Mouse (Mus musculus) brain, embryonic 18.5 days (tissue): Measurements from ENCODE around the gene Chst8.
A peak's percentile ranks its signal among the peaks of the same experiment; 100 is the strongest.

Experiments used
- DNase-seq: peaks from one replicate; pipeline ENCODE4 v3.0.0-alpha.2; 2012; ENCODE audit warnings: low read depth, low spot score

The Chst8 gene

DNA sequence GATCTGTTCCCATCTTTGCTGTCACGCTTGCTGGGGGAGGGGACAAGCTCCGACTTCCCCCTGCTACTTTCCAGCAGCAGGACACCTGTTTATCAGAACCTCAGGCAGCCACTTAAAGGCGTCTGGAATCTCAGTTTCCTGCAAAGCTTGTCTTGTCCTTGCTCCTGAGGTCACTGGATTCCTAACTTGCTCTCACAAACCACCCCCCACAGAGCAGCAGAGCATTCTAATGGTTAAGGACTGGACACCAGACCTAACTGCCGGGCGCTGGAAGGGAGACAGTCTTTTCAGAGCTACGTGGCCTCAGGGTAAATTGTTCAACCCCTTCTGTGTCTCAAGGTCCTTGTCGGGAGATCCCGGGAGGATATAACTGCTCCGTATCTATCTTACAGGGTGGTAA lies 143.2 kb downstream of the Chst8 start:
- no peak for DNase-seq

DNA sequence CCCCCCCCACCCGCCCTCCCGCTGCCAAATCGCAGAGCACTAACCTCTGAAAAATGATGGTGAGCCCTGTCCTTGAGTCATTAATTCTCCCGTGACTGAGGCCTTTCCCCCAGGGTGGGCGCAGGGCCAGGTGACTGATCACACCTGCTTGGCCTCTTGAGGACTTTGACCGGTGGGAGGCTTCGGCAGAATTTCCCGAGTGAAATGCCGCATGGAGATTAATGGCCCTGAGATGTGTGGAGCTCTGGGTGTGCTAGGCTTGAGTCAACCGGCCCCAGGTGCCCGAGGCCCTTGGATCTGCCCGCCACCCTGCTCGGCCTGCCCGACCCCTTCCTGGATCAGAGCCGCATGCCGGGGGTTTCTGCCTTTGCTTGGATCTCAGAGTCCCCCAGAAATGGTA lies 144.6 kb downstream of the Chst8 start:
- DNase-seq, result no peak

DNA sequence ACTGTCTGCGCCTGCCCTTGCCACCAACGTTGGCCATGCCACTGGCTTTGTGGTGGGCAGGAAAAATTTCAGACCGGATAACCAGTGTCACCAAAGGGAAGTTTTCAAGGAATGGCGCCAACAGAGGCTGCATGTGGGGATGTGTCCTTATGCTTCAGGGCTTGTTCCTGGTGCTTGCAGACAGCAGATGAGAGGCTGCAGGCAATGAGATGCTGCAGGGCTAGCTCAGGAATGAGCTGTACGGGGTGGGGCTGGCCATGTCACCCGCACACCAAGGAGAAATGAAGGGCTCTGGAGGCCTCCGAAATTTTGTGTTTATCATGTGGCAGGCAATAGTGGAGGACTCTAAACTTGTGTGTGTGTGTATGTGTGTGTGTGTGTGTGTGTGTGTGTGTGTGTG lies 149.4 kb downstream of the Chst8 start:
- DNase-seq, result no peak

DNA sequence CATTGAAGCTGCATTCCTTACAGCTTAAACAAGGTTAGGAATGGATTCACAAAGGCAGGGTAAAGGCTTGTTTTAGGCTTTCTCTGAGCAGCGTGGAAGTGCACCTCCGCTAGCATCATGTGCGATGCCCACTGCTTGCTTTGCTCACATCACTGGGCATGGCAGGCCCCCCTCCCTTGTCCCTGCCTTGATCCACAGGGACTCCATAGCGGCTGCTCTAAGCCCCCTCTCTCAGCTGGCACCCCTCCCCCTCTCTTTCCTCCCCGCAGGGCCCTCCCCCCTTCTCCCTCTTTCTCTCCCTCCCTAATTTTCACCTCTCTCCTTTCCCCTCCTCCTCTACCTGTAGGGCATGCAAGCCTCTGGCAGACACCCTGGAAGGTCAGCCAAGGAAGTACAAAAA lies 150.3 kb downstream of the Chst8 start:
- DNase-seq, result no peak

DNA sequence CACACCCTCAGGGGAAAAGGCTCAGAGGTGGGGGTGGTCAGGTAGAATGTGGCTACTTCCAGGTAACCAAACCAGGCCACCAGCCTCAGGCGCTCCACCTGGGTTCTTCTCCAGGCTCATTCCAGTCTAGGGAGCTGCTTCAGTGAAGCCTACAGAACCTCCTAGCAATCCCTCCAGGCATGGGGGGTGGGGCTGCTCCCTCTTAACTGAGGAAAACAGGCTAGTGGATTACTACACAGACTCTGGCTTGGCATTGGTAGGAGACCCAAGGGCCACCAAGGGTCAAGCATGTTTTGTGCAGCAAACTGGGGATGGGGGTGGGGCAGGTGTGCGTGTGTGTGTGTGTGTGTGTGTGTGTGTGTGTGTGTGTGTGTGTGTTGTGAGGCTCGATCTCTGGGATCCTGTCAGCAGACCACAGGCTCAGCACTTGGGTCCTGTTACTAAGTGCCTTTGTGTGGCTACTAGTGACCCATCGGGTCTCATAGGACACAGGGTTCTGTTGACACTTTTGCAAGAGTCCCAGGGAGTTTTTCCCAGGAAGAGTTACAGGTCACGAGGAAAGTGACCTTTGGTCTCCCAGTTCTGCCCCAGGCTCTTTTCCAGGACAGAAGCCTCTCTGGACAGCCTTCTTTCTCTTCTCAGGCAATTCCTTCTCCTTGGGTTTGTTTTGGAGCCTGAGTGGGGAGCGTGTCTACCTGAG lies 153.0 kb downstream of the Chst8 start:
- DNase-seq, result no peak

DNA sequence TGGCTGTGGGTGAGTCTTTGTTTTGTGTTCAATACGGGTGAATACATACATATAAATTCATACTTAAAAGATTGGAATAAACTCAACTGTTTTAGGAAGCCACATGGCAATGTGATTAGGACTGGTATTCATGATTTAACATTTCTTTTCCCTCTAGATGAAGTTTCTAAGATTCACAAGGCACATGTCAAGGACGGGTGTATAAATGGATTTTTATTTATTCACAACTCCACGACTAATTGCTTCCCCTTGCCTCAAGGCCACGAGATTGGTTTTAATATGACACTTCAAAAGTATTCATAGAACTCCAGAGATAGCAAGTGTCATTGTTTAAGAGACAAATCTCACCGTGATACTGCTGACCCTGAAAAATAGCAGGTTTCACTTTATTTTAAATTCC lies 155.9 kb downstream of the Chst8 start, which contains the start of gene Kctd15:
TSS of gene Kctd15 (minus strand) at position 101 of the 400 bp plus-strand sequence.
- DNase-seq, result no peak

DNA sequence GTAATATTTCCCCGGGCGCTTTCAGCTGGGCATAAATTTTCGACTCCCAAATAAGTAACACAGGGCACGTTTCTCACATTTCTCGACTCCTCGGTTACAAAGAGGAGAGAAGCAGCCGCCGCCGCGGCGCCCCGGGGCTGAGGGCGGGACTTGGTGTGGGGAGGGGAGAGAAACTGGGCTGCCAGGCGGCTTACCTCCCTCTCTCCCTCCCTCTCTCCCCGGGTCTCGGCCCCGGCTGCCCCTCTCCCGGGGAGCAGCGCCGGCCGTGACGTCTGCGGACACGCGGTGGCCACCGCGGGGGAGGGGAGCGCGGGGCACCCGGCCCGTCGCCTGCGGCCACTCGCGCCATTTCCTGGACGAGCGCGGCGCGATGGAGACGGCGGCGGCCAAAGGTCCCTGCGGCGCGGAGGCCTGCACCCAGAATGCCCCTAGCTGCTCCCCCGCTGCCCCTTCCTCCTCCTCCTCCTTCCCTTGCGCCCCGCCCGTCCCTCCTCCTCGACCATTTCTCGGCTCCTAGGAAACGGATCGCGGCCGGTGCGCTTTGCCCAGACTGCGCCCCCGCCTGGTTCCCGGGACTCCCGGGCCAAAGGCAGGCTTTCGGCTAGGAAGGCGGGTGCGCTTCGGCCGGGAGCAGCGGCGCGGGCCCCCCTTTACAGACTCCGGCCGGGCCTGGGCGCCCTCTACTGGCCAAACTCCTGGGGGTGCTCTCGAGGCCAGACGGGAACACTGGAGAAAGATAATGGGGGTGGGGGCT lies 157.2 kb downstream of the Chst8 start:
- DNase-seq, result peak; percentile 75

DNA sequence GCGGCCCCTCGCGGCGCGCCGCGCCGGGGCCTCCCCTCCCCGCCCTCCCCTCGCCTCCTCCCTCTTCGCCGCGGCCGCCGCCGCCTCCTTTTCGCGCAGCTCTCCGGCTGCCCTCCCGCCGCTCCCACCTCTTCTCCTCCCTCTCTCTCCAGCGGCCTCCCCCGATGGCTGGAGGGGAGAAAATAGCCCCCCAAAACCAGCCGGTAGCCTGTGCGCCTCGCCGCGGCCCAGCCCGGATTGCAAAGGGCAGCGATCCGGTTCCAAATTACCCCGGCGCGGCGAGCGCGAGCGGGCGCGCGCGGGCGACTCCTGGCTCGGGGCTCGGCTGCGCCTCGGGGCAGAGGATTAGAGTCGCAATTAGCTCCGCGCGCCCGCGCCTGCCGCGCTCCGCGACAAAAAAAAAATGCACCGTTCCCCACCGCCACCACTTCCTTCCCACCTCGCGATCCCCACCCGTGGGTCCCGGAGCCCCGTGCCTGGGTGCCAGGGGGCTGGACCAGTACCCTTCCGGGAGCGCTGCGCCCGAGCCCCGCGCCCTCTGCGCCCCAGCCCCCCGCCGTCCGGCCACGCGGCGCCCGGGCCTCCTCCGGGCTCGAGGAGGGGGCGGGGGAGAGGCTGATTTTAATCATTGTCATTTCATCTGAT lies 157.9 kb downstream of the Chst8 start:
- DNase-seq, result no peak

DNA sequence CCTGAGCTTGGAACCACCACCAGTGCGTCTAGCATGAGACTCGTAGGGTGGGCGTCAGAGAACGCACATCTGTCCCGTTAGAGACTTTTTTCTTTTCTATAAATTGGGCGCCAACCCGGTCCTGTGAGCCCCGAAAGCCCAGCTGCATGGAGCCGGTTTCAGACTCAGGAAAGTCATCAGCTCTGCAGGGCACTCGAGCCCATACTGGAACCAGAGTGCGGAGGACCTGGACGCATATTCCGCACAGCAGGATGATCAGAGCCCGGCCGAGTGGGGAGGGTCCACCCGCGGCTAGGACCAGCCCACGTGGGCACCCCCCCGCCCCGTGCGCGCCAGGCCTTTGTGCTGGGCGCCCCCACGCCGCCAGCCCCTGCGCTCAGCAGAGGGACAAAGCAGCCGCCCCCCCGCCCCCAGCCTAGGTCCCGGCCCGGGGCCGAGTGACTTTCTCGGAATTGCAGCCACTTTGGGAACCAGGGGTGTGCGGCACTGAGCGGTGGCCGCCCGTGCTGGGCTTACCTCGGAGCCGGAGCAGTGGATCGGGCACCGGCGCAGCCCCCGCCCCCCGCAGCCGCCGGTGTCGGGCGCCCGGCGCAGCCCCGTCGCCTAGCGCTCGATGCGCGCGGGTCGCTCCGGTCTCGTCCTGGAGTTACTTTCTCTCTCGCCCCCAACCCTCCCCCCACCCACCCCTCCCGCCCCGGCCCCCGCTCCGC lies 158.6 kb downstream of the Chst8 start:
- no peak for DNase-seq

DNA sequence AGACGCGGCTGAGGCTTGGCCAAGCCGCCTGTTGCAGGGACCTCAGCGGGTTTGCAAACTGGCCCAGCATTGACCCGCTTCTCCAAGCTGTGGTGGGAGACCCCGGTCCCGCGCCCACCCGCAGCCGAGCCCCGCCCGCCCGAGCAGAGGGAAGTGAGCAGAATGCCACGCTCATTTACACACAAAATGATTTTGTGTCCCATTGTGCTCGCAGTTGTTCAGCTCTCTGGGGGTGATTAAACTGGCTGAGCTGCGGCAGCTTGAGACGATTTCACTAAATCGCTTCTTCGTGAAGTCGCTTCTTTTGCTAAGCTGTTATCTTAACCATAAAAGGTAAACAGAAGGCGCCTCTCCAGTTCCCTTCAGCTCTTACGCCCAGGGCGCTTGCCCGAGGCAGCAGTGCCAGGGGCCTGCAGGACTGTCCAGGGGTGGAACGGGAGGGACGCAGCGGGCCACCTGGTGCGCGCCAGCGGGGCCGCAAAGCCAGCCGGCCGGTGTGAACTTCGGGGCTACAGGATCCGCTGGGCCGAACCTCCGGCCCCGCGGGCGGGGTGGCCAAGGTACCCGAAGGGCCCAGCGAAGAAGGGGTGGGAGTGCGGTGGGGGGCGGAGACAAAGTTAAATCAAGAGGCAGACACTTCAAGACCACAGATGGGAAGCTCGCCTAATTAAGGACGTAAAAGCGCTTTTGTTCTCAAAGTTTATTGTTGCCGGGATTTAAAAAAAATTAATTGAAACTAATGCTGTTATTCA lies 159.6 kb downstream of the Chst8 start:
- DNase-seq, result no peak

DNA sequence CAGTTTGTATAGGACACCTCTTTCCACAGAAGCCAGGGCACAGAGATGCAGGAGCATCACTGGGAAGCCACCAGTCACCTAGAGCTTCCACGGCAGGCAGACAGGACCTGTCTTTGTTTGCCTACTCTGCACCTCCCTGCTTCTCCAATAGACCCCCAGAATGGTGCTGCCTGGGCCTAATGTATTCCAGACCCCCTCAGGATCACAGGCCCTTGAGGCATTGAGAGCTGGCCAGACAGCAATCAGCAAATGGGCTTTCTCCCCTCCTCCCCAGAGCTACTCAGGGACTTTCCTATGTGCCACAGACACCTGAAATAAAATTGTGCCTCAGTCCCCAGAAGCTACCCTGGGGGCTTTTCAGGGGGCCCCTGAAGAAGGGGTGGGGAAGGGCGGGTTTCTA lies 161.1 kb downstream of the Chst8 start:
- no peak for DNase-seq

DNA sequence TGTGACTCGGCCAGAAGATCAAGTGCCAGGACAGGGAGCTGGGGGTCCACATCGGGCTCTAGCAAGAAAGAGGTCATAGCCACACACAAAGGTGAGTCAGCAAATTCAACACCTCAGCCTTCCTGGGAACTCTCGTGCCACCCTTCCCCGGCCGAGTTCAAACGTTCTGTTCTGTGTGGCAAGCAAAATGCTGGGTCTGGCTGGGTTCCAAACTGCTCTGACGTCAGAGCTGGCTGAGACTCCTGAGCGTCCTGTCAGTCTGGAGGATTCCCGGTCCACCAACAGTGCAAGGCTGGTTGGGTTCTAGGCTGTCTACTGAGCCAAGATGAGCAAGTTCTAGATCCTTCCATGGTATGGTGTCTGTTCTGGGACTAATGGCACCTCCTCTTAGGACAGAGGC lies 165.5 kb downstream of the Chst8 start:
- DNase-seq, result no peak

DNA sequence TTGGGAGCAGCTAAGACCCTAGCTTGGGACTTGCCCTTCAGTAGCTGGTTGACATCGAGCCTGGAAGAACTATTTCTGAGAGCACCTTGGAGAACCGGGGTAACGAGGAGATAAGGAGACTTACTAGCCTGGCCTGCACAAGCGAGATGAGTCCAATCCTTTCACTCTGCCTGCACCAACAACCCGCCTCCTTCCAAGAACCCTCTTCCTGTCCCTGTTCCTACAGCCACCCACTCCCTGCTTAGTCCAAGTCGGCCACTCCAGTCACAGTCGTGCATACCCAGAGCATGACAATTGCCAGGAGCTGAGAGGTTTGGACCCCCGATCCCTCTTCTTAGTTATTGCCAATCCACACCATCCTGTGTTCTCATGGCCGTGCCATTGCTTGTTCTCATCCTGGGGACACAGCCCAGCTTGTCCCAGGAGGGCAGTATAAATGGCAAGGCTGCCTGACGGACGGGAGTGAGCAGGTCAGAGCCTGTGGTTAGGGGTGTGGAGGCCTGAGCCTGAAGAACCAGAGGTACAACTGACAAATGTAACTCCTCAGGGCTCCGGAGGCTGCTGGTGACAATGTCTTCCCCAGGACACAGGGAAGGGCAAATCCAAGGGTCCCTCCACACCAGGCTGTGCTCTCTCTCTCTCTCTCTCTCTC lies 166.2 kb downstream of the Chst8 start:
- DNase-seq, result no peak

DNA sequence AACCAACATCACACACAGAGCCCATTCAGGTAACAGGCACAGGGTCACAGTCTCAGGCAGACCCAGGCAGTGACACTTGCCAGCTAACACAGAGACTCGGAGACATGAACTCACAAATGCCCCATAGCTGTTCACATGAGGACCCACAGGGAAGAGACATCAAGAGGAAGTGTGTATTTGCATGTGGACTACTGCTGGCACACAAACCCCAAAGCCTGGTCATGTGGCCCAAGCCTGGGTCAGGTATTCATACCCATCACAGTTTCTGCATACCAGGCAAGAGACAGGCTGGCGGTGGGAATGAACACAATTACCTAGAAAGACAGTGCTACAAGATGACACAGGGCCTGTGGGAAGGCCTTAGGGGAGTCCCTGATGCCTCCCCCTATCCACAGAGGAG lies 166.9 kb downstream of the Chst8 start:
- no peak for DNase-seq

DNA sequence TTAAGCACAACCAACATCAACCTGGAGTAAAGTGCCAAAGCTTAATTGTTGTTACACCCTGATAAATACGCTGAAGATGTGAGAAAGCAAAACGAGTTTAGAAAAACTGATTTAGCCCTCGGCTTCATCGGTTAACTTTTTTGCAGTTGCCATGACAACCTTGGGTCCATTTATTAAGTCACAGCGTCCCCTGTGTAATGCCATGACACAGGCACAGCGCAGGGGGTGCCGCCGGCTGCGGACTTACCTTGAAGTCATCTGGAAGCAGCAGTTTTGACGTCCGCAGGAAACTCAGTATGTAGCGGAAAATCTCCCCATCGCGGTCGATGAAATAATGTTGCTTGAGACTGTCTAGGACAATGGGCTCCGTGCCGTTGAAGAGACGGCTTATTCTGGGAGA lies 167.9 kb downstream of the Chst8 start:
- DNase-seq, result no peak

DNA sequence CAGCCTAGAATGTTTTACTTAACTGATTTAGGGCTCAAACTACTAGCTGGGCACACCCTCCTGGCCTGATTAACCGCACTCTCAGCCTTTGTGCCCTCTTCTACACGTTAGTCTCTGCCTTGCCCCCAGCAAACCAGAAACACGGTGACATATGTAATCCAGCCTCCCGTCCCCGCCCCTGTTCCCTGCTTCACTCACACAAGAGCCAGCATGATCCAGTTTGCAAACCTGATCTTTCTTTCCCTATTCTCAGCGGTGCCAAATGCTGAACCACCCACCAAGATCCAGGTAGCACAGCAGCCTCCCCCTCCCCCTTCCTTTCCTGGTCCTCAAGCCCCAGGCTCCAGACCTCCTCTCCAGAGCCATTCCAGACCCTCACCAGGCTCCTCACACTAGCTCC lies 169.2 kb downstream of the Chst8 start:
- DNase-seq, result no peak

DNA sequence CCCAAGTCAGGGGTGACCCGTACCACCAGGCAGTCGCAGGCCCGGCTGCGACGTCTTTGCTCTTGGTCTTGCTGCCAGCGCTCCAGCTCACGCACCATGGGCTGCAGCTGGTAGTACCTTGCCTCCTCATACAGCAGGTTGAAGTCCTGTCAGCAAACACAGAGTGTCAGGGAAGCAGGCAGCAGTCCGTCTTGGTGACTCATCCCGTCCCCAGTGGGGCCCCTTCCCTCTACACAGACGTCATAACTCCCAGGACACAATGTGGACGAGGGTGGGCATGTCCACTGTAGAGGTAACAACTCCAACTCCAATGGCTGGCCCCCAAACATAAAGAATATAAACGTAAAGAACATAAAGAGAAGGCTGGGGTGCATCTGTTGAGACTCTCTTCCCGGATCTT lies 170.5 kb downstream of the Chst8 start:
- no peak for DNase-seq

DNA sequence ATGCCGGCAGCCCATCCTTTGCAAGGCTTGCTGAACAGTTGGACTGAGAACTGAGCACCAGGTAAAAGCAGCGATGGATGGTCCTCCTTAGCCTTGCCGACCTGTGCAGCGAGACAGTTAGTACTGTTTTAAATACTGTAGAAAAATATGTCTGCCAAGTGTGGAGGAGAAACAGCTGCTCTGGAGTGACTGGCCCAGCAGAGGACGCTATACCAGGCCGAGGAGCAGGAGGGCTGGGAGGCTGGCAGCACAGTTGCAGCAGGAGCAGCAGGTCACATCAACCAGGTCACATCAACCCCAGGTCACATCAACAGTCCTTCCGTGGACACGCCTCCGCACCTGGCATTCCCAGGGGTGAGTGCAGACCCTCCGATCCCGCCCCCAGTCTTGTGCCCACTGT lies 172.7 kb downstream of the Chst8 start:
- no peak for DNase-seq

DNA sequence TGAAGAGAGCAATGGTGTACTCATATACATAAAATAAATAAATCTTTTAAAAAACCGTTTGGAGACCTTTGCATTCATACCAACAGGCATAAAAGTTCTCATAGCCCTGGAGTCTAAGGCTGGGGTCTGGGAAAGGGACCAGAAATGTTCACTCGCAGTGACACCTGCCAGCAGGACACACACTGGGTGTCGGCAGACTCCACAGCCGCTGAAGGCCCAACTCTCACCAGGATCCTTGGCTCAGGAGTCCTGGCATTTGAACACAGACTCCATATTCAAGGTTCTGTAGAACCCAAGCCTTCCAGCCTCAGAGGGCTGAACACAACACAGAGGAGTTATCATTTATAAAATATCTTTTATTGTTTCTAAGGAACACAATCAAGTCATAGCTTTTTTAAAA lies 175.8 kb downstream of the Chst8 start:
- DNase-seq, result no peak

DNA sequence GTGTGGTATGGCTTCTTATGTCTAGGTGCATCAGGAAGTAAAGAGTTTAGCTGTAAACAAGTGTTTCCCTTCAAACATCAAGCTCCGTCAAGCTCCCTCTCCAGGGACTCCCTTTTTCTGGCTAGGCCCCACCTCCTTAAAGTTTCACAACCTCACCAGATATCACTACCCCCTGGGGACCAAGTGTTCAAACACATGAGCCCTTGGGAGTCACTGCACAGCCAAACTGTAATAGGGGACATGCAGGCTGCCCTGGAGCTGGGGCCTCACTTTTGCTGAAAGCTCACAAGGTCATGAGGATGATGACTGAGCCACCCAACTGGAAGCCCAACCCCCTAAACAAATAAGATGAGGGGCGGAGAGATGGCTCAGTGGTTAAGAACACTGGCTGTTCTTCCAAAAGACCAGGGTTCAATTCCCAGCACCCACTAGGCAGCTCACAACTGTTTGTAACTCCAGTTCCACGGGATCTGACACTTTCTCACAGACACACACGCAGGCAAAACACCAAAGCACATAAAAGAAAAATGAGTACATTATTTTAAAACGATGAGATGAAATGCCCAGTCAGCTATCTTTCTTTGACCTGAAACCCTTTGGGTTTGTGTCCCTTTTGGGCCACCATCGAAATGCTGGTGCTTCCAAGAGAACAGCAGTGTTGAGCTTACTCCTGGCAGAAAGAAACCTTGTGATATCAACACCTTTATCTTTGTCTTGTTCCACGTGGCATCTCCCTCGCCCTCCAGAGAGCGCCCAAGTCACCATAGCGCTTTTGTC lies 179.4 kb downstream of the Chst8 start:
- no peak for DNase-seq
